Mouse (Mus musculus): Measurements from ENCODE around the gene Xkrx.

DNA sequence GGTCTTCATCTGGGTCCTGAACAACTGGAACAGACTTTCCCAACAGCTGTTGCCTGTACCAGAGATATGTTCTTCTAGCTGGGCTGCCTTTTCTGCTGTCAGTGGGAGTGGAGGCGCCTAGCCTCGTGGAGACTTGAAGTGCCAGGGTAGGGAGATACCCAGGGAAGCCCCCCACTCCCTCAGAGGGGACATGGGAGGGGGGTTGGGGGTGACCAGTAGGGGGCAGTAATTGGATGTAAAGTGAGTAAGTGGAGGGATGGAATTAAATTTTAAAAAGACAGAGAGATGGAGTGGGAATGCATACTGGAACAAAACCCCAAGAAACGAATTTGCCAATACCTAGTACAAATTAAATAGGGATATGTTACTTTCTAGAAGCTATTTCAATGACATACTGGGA lies 28.1 kb downstream of the Xkrx start:
- TF ChIP-seq CTCF (IDR thresholded peaks at IDR 0.05; ENCODE audit: low read depth, low read length) (no peak), POLR2A (IDR thresholded peaks at IDR 0.05; ENCODE audit: extremely low read depth, insufficient read depth, low read length) (no peak)

Measured in liver, adult 2 months (tissue).